Mouse (Mus musculus) erythroblast, embryonic 14.5 days (primary cell): ENCODE results near the gene Tmed1.

Experiments used
- GATA1 ChIP-seq: IDR thresholded peaks from 2 replicates; pipeline ENCODE4 v1.6.1; 2012; ENCODE audit warnings: low read length, inconsistent platforms, mixed read lengths
- TAL1 ChIP-seq: IDR thresholded peaks from 3 replicates; pipeline ENCODE4 v1.6.1; 2012; ENCODE audit warnings: low read length, inconsistent platforms, mixed read lengths

DNA sequence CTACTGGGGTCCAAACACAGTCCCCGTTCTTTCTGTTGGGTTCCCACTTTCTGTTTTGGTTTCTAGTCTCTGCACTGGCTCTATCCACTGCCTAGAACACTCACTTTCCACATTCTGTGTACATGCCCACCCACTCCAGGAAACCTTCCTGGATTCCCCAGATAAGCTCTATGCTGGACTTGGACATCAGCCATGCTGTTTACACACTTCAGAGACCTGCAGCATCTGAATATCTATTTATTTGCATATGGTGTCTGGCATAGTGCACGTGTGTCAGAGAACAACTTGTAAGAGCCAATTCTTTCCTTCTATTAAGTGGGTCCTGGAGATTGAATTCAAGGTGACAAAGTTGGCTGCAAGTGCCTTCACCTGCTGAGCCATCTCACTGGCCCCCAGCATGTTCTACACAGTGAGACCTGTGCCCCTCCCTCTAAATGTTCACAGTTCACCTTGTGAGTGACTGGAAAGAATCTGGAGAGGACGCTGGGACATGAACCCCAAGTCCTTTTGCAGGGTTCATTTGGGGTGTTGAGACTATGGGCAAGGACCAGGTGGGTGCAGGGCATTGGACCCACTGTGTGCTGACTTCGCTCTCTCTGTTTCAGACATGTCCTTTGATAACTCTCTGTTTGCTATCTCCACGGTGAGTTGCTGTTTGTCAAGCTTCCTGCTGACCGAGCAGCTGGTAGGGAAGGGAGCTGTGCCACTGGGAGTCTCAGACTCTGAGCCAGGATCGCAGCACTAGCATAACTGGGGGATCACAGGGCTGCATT, 30.1 kb upstream of the Tmed1 start:
- TF ChIP-seq TAL1 (no peak), GATA1 (no peak)
